Mouse (Mus musculus): Measurements from ENCODE around the gene Slc5a7.

The Slc5a7 gene

GRCm38 (mm10) chr17:54298934-54299333 is at the start of gene Slc5a7:
Gene Slc5a7 (minus strand): TSS chr17:54299034.
- DNase-seq (ENCODE audit: low spot score): no peak

DNA sequence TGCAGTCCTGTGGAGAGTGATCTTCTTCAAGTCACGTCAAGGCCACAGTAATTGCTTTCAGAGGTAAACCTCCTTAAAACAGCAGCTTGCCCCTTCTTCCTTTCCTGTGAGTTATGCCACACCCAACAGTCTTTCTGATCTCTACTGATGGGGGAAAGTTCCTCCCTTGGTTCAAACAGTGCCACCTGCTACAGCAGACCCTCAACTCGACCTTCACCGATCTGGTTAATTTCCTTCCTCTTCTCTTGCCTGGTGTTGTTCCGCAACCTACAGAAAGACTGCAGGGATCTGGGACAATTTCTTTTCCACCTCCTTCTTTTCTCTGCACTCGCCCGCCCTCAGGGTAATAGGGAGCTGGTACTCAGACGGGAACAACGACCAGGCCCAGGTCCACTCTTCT is 48.8 kb upstream of the Slc5a7 start:
- DNase-seq (ENCODE audit: low spot score): no peak

GRCm38 (mm10) chr17:54343395-54343794 is 44.6 kb upstream of the Slc5a7 start:
- DNase-seq (ENCODE audit: low spot score): no peak

- DNase-seq (ENCODE audit: low spot score): no peak
Observed at GRCm38 (mm10) chr17:54298232-54298924, 456 bp downstream of the Slc5a7 start.

DNA sequence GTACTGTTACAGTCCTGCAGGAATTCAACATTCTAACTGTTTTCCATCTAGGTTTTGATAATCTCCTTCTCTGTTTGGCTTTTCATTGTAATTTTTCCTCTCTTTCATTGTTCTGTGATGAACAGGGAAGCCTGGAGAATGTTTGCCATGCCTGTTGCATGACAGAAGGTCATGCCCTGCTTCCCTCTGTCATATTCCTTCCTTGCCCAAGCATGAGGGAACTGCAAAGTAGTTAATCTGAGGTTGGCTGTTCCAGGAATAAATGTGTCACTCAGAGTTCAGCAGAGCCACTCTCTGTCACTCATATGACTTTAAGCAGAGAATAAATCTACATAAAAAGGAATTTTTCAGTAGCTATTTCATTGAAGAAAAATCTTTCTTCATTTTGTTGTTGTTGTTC is 48.1 kb downstream of the Slc5a7 start:
- no peak for DNase-seq (ENCODE audit: low spot score)

- no peak for DNase-seq (ENCODE audit: low spot score)
Observed at GRCm38 (mm10) chr17:54243650-54244300, 55.1 kb downstream of the Slc5a7 start.

- DNase-seq (ENCODE audit: low spot score): no peak
Observed at GRCm38 (mm10) chr17:54239435-54239834, 59.4 kb downstream of the Slc5a7 start.
